Mouse (Mus musculus) bone marrow macrophage, adult 2 months (primary cell): ENCODE measurements around the gene Pde4d.

ENCODE experiments used
- CTCF ChIP-seq: IDR thresholded peaks from 2 replicates; pipeline ENCODE4 v1.5.1; 2012; ENCODE audit warnings: low read depth, mild to moderate bottlenecking, low read length, moderate library complexity
- POLR2A ChIP-seq: IDR thresholded peaks from 2 replicates; pipeline ENCODE4 v1.6.1; 2012; ENCODE audit warnings: mild to moderate bottlenecking, low read depth, low read length, borderline replicate concordance

DNA sequence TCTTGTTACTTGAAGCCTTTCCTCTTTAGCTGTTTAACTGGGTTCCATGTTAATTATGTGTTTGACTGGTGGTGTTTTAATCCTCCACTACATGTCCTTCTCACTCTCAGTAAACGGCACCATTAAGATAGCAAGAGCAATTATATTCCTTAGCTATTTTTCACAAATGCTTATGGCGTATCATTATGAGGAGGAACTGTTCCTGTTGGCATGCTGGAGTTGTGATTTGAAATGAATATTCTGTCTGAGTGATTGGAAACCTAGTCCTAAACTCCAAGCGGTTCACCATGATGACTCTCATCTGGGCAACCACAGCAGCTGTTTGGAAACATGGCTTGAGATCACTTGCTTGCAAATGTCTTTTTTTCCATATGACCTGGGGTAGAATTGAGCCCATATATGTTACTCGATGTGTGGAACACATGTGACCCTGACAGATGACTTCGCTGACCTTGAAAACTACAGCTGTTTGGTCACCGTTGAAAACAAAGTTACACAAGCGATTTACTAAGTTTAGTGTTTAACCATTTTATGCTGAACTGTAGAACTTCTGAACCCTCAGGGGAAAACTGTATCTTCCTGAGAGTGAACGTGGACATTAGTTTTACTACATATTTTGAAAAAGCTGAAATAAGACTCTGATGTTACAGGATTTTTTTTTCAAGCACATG lies 1340.4 kb downstream of the Pde4d start:
- TF ChIP-seq POLR2A (no peak), CTCF (no peak)
